Mouse (Mus musculus): ENCODE data around the gene Eefsec. TPM values are rescaled to one million over a fixed set of nuclear protein-coding genes. Genes with fewer than 3 reads are reported as not detected.
A peak's percentile ranks its signal among the peaks of the same experiment; 100 is the strongest.

Gene Eefsec
- 20.3 and 26.6 TPM in 2 replicates for polyA plus RNA-seq (2012; rRNA removed)

- TF ChIP-seq CTCF (IDR thresholded peaks at IDR 0.05; ENCODE audit: borderline replicate concordance, extremely low read depth, insufficient read depth, insufficient read length), result no peak
- TF ChIP-seq POLR2A (IDR thresholded peaks at IDR 0.05; ENCODE audit: borderline replicate concordance, extremely low read depth, insufficient read depth, insufficient read length, poor library complexity, severe bottlenecking), result peak; percentile 86
- DNase-seq (ENCODE audit: low read depth), result peak; percentile 91
These were observed at the start of gene Eefsec for GRCm38 (mm10) chr6:88446063-88447002. Gene Eefsec (minus strand): TSS chr6:88446539.

- no peak for DNase-seq (ENCODE audit: low read depth)
- TF ChIP-seq CTCF (IDR thresholded peaks at IDR 0.05; ENCODE audit: borderline replicate concordance, extremely low read depth, insufficient read depth, insufficient read length), result no peak
- no peak for TF ChIP-seq POLR2A (IDR thresholded peaks at IDR 0.05; ENCODE audit: borderline replicate concordance, extremely low read depth, insufficient read depth, insufficient read length, poor library complexity, severe bottlenecking)
These were observed 47.4 kb upstream of the Eefsec start for GRCm38 (mm10) chr6:88493712-88494111.

GRCm38 (mm10) chr6:88490629-88491354 lies 44.5 kb upstream of the Eefsec start:
- DNase-seq (ENCODE audit: low read depth), result peak; percentile 88
- TF ChIP-seq POLR2A (IDR thresholded peaks at IDR 0.05; ENCODE audit: borderline replicate concordance, extremely low read depth, insufficient read depth, insufficient read length, poor library complexity, severe bottlenecking), result no peak
- TF ChIP-seq CTCF (IDR thresholded peaks at IDR 0.05; ENCODE audit: borderline replicate concordance, extremely low read depth, insufficient read depth, insufficient read length), result no peak

GRCm38 (mm10) chr6:88489834-88490233 lies 43.5 kb upstream of the Eefsec start:
- no peak for DNase-seq (ENCODE audit: low read depth)
- no peak for TF ChIP-seq POLR2A (IDR thresholded peaks at IDR 0.05; ENCODE audit: borderline replicate concordance, extremely low read depth, insufficient read depth, insufficient read length, poor library complexity, severe bottlenecking)
- TF ChIP-seq CTCF (IDR thresholded peaks at IDR 0.05; ENCODE audit: borderline replicate concordance, extremely low read depth, insufficient read depth, insufficient read length), result no peak

GRCm38 (mm10) chr6:88489026-88489425 lies 42.7 kb upstream of the Eefsec start:
- TF ChIP-seq POLR2A (IDR thresholded peaks at IDR 0.05; ENCODE audit: borderline replicate concordance, extremely low read depth, insufficient read depth, insufficient read length, poor library complexity, severe bottlenecking) (no peak), CTCF (IDR thresholded peaks at IDR 0.05; ENCODE audit: borderline replicate concordance, extremely low read depth, insufficient read depth, insufficient read length) (no peak)
- DNase-seq (ENCODE audit: low read depth), result no peak

- peak; percentile 82 for DNase-seq (ENCODE audit: low read depth)
- peak; percentile 59; the same call in 1 of the 2 replicates for TF ChIP-seq CTCF (IDR thresholded peaks at IDR 0.05; ENCODE audit: borderline replicate concordance, extremely low read depth, insufficient read depth, insufficient read length)
- no peak for TF ChIP-seq POLR2A (IDR thresholded peaks at IDR 0.05; ENCODE audit: borderline replicate concordance, extremely low read depth, insufficient read depth, insufficient read length, poor library complexity, severe bottlenecking)
These were observed 40.6 kb upstream of the Eefsec start for GRCm38 (mm10) chr6:88486893-88487292.

GRCm38 (mm10) chr6:88485378-88485777 lies 39.0 kb upstream of the Eefsec start:
- no peak for TF ChIP-seq CTCF (IDR thresholded peaks at IDR 0.05; ENCODE audit: borderline replicate concordance, extremely low read depth, insufficient read depth, insufficient read length)
- no peak for TF ChIP-seq POLR2A (IDR thresholded peaks at IDR 0.05; ENCODE audit: borderline replicate concordance, extremely low read depth, insufficient read depth, insufficient read length, poor library complexity, severe bottlenecking)
- no peak for DNase-seq (ENCODE audit: low read depth)

GRCm38 (mm10) chr6:88483913-88484312 lies 37.6 kb upstream of the Eefsec start:
- TF ChIP-seq CTCF (IDR thresholded peaks at IDR 0.05; ENCODE audit: borderline replicate concordance, extremely low read depth, insufficient read depth, insufficient read length), result no peak
- no peak for TF ChIP-seq POLR2A (IDR thresholded peaks at IDR 0.05; ENCODE audit: borderline replicate concordance, extremely low read depth, insufficient read depth, insufficient read length, poor library complexity, severe bottlenecking)
- DNase-seq (ENCODE audit: low read depth), result no peak

- TF ChIP-seq POLR2A (IDR thresholded peaks at IDR 0.05; ENCODE audit: borderline replicate concordance, extremely low read depth, insufficient read depth, insufficient read length, poor library complexity, severe bottlenecking), result no peak
- TF ChIP-seq CTCF (IDR thresholded peaks at IDR 0.05; ENCODE audit: borderline replicate concordance, extremely low read depth, insufficient read depth, insufficient read length), result no peak
- peak; percentile 68 for DNase-seq (ENCODE audit: low read depth)
These were observed 36.8 kb upstream of the Eefsec start for GRCm38 (mm10) chr6:88483111-88483510.

GRCm38 (mm10) chr6:88480421-88480820 lies 34.1 kb upstream of the Eefsec start:
- no peak for DNase-seq (ENCODE audit: low read depth)
- TF ChIP-seq CTCF (IDR thresholded peaks at IDR 0.05; ENCODE audit: borderline replicate concordance, extremely low read depth, insufficient read depth, insufficient read length) (no peak), POLR2A (IDR thresholded peaks at IDR 0.05; ENCODE audit: borderline replicate concordance, extremely low read depth, insufficient read depth, insufficient read length, poor library complexity, severe bottlenecking) (no peak)

- TF ChIP-seq CTCF (IDR thresholded peaks at IDR 0.05; ENCODE audit: borderline replicate concordance, extremely low read depth, insufficient read depth, insufficient read length) (no peak), POLR2A (IDR thresholded peaks at IDR 0.05; ENCODE audit: borderline replicate concordance, extremely low read depth, insufficient read depth, insufficient read length, poor library complexity, severe bottlenecking) (no peak)
- DNase-seq (ENCODE audit: low read depth), result no peak
These were observed 23.5 kb upstream of the Eefsec start for GRCm38 (mm10) chr6:88469878-88470277.
